Mouse (Mus musculus): ENCODE results near the gene Rhd. TPM values are rescaled to one million over a fixed set of nuclear protein-coding genes. Genes with fewer than 3 reads are reported as not detected.

The Rhd gene
- polyA plus RNA-seq, 2 experiments = 3.6 to 4.1 TPM

- ATAC-seq (ENCODE audit: low FRiP score, low read depth) = no peak
- peak overlapping the region; percentile 54 for H3K4me2 ChIP-seq (replicated peaks; ENCODE audit: low read depth, low read length, severe bottlenecking)
- peak overlapping the region; percentile 97 for H3K4me3 ChIP-seq (replicated peaks; ENCODE audit: low read length)
- H3K9me3 ChIP-seq (ENCODE audit: control insufficient read depth, low read length) = no peaks in the 10 kb centered on the region
- H3K27ac ChIP-seq (replicated peaks; ENCODE audit: low read depth, low read length) = no peak overlapping the region
- WGBS = 25% methylated on average over 9 of the region's 9 CpGs
- H3K27me3 ChIP-seq (ENCODE audit: control insufficient read depth, insufficient read depth, low read length) = no peaks in the 10 kb centered on the region
- no peak overlapping the region for H3K9ac ChIP-seq (ENCODE audit: low read depth, low read length, severe bottlenecking)
- H3K4me1 ChIP-seq (ENCODE audit: control insufficient read depth, insufficient read depth, low read length) = peaks cover 13% of the 10 kb centered on the region
- no peak for TF ChIP-seq POLR2A (IDR thresholded peaks at IDR 0.05; ENCODE audit: borderline replicate concordance, extremely low read depth, insufficient read depth, insufficient read length)
- peaks cover 60% of the 10 kb centered on the region for H3K36me3 ChIP-seq (ENCODE audit: control insufficient read depth, insufficient read depth, low read length)
- DNase-seq (ENCODE audit: low spot score) = no peak
Observed at GRCm38 (mm10) chr4:134930190-134930589, 65.9 kb downstream of the Rhd start.

GRCm38 (mm10) chr4:134930684-134931481 lies 66.5 kb downstream of the Rhd start, which contains the start of gene Syf2:
Gene Syf2, plus strand, starts transcription at chr4:134930898.
- Histone ChIP-seq H3K9me3 (ENCODE audit: control insufficient read depth, low read length) (no peaks in the 10 kb centered on the region), H3K4me2 (replicated peaks; ENCODE audit: low read depth, low read length, severe bottlenecking) (peak within 1 kb of the TSS; percentile 87), H3K27ac (replicated peaks; ENCODE audit: low read depth, low read length) (peak within 1 kb of the TSS; percentile 55; the same call in 1 of the 2 replicates), H3K4me3 (replicated peaks; ENCODE audit: low read length) (peak within 1 kb of the TSS; percentile 97), H3K4me1 (ENCODE audit: control insufficient read depth, insufficient read depth, low read length) (peaks cover 6% of the 10 kb centered on the region), H3K9ac (ENCODE audit: low read depth, low read length, severe bottlenecking) (peak within 1 kb of the TSS; percentile 72), H3K27me3 (ENCODE audit: control insufficient read depth, insufficient read depth, low read length) (no peaks in the 10 kb centered on the region), H3K36me3 (ENCODE audit: control insufficient read depth, insufficient read depth, low read length) (peaks cover 60% of the 10 kb centered on the region)
- no peak for TF ChIP-seq POLR2A (IDR thresholded peaks at IDR 0.05; ENCODE audit: borderline replicate concordance, extremely low read depth, insufficient read depth, insufficient read length)
- under 1% methylated on average over 62 of the region's 68 CpGs for WGBS
- ATAC-seq (ENCODE audit: low FRiP score, low read depth) (peak; percentile 94), DNase-seq (ENCODE audit: low spot score) (peak; percentile 97)

GRCm38 (mm10) chr4:134937240-134938176 lies 73.2 kb downstream of the Rhd start:
- H3K4me1 ChIP-seq (ENCODE audit: control insufficient read depth, insufficient read depth, low read length) = no peaks in the 10 kb centered on the region
- H3K27ac ChIP-seq (replicated peaks; ENCODE audit: low read depth, low read length) = no peak overlapping the region
- H3K36me3 ChIP-seq (ENCODE audit: control insufficient read depth, insufficient read depth, low read length) = peaks cover 46% of the 10 kb centered on the region
- H3K9ac ChIP-seq (ENCODE audit: low read depth, low read length, severe bottlenecking) = no peak overlapping the region
- H3K4me3 ChIP-seq (replicated peaks; ENCODE audit: low read length) = no peak overlapping the region
- no peaks in the 10 kb centered on the region for H3K9me3 ChIP-seq (ENCODE audit: control insufficient read depth, low read length)
- DNase-seq (ENCODE audit: low spot score) (no peak), ATAC-seq (ENCODE audit: low FRiP score, low read depth) (no peak)
- no peaks in the 10 kb centered on the region for H3K27me3 ChIP-seq (ENCODE audit: control insufficient read depth, insufficient read depth, low read length)
- WGBS = 60% methylated on average over 17 of the region's 17 CpGs
- no peak for TF ChIP-seq POLR2A (IDR thresholded peaks at IDR 0.05; ENCODE audit: borderline replicate concordance, extremely low read depth, insufficient read depth, insufficient read length)
- no peak overlapping the region for H3K4me2 ChIP-seq (replicated peaks; ENCODE audit: low read depth, low read length, severe bottlenecking)

- WGBS = 50% methylated on average over 9 of the region's 9 CpGs
- ATAC-seq (ENCODE audit: low FRiP score, low read depth) = no peak
- Histone ChIP-seq H3K36me3 (ENCODE audit: control insufficient read depth, insufficient read depth, low read length) (peaks cover 27% of the 10 kb centered on the region), H3K4me1 (ENCODE audit: control insufficient read depth, insufficient read depth, low read length) (0 out of 2 replicates have a peak, but pooled peaks cover 4% of the 10 kb centered on the region), H3K9me3 (ENCODE audit: control insufficient read depth, low read length) (no peaks in the 10 kb centered on the region), H3K4me2 (replicated peaks; ENCODE audit: low read depth, low read length, severe bottlenecking) (peak overlapping the region; percentile 35), H3K27me3 (ENCODE audit: control insufficient read depth, insufficient read depth, low read length) (0 out of 2 replicates have a peak, but pooled peaks cover 3% of the 10 kb centered on the region), H3K27ac (replicated peaks; ENCODE audit: low read depth, low read length) (no peak overlapping the region), H3K9ac (ENCODE audit: low read depth, low read length, severe bottlenecking) (no peak overlapping the region), H3K4me3 (replicated peaks; ENCODE audit: low read length) (no peak overlapping the region)
- no peak for DNase-seq (ENCODE audit: low spot score)
- no peak for TF ChIP-seq POLR2A (IDR thresholded peaks at IDR 0.05; ENCODE audit: borderline replicate concordance, extremely low read depth, insufficient read depth, insufficient read length)
Observed at GRCm38 (mm10) chr4:134939900-134940299, 75.6 kb downstream of the Rhd start.
